Mouse (Mus musculus): ENCODE results near the gene Tspan14.

GRCm38 (mm10) chr14:40992464-40992863, 25.9 kb upstream of the Tspan14 start:
- TF ChIP-seq CTCF (IDR thresholded peaks at IDR 0.05) = no peak
- TF ChIP-seq EP300 (IDR thresholded peaks at IDR 0.05) = no peak
